Mouse (Mus musculus) heart, adult 2 months (tissue): ENCODE results near the gene Rab33b. TPM values are rescaled to one million over a fixed set of nuclear protein-coding genes. Genes with fewer than 3 reads are reported as not detected.

Experiments used
- DNase-seq, 2 experiments: peaks; one replicate each; pipeline ENCODE4 v3.0.0; 2021
- H3K27ac ChIP-seq: fragments of 200-600 bp; 2 replicates; pipeline ENCODE4 v1.8.1; 2022
- H3K27me3 ChIP-seq: fragments of 200-500 bp; 2 replicates; pipeline ENCODE4 v1.6.1; 2012; ENCODE audit warnings: mild to moderate bottlenecking, low read length, inconsistent platforms, mixed read lengths; ENCODE audit not compliant: control insufficient read depth, insufficient read depth
- H3K36me3 ChIP-seq: fragments of 200-500 bp; 2 replicates; pipeline ENCODE4 v1.6.1; 2012; ENCODE audit warnings: low read length, inconsistent platforms; ENCODE audit not compliant: control insufficient read depth, insufficient read depth
- H3K4me1 ChIP-seq: fragments of 200-500 bp; 2 replicates; pipeline ENCODE4 v1.6.1; 2011; ENCODE audit warnings: low read length; ENCODE audit not compliant: control insufficient read depth, insufficient read depth
- H3K4me3 ChIP-seq: fragments of 200-600 bp; 2 replicates; pipeline ENCODE4 v1.8.1; 2022
- H3K79me2 ChIP-seq: fragments of 200-500 bp; replicated peaks from 2 replicates; pipeline ENCODE4 v1.6.1; 2012; ENCODE audit warnings: mild to moderate bottlenecking, inconsistent platforms, low read length, moderate library complexity, mixed read lengths; ENCODE audit not compliant: control insufficient read depth, insufficient read depth
- H3K9ac ChIP-seq: fragments of 200-500 bp; 2 replicates; pipeline ENCODE4 v1.6.1; 2012; ENCODE audit warnings: low read depth, mild to moderate bottlenecking, control low read depth, inconsistent platforms, low read length, mixed read lengths
- CTCF ChIP-seq: fragments of 200-600 bp; IDR thresholded peaks from 2 replicates; pipeline ENCODE4 v1.8.1; 2022; ENCODE audit warnings: antibody characterized with exemption, mild to moderate bottlenecking, moderate library complexity
- EP300 ChIP-seq: fragments of 200-500 bp; IDR thresholded peaks from 2 replicates; pipeline ENCODE4 v1.6.1; 2011; ENCODE audit warnings: low read depth, low read length, control low read depth; ENCODE audit not compliant: insufficient read depth
- POLR2A ChIP-seq: fragments of 200-500 bp; IDR thresholded peaks from 2 replicates; pipeline ENCODE4 v1.6.1; 2011; ENCODE audit warnings: mild to moderate bottlenecking, low read depth, low read length, control low read depth; ENCODE audit not compliant: insufficient read depth
- WGBS: fragments of 180-500 bp; shearing (Covaris S2); methylation state at CpG from one replicate; pipeline ENCODE4 v1.1.7; 2018; 5-methylcytosine and 5-hydroxymethylcytosine counted together
- intact Hi-C: fragments of 180-260 bp; cut with DNase I; formaldehyde crosslinking; loops from one replicate; pipeline ENCODE4 v1.15.1; 2025
- polyA plus RNA-seq: library from polyadenylated mRNA; depleted of rRNA; stranded (reverse); fragments of >200 nt; gene quantifications from 2 replicates; pipeline ENCODE4 v1.2.3, GENCODE M21; 2012; rRNA removed
- total RNA-seq, 2 experiments: library from RNA; stranded (reverse); gene quantifications; 2 replicates each; pipeline ENCODE4 v1.2.3; 2021

The Rab33b gene
- total and polyA plus RNA-seq, 3 experiments = 3.9 to 10.7 (median 9.2) TPM

GRCm38 (mm10) chr3:51540659-51541058 lies 56.9 kb downstream of the Rab33b start:
- DNase-seq = no peak
- TF ChIP-seq CTCF (no peak), EP300 (no peak), POLR2A (no peak)
- intact Hi-C loops = no loop called here
- no peaks in the 10 kb centered on the region for H3K27me3 ChIP-seq
- no peaks in the 10 kb centered on the region; the same call in 1 of the 2 replicates for H3K4me1 ChIP-seq
- H3K79me2 ChIP-seq = no peaks in the 10 kb centered on the region; the same call in none of the 2 replicates
- H3K36me3 ChIP-seq = no peaks in the 10 kb centered on the region
- H3K27ac ChIP-seq = no peak overlapping the region
- 96% methylated on average over 9 of the region's 9 CpGs for WGBS
- H3K4me3 ChIP-seq = no peak overlapping the region
- H3K9ac ChIP-seq = no peak overlapping the region

GRCm38 (mm10) chr3:51544442-51545128 lies 60.9 kb downstream of the Rab33b start:
- no peak for DNase-seq
- TF ChIP-seq CTCF = no peak
- TF ChIP-seq EP300 = no peak
- TF ChIP-seq POLR2A = no peak
- WGBS = 94% methylated on average over 19 of the region's 19 CpGs
- no peaks in the 10 kb centered on the region for H3K27me3 ChIP-seq
- H3K9ac ChIP-seq = no peak overlapping the region
- peaks cover 5% of the 10 kb centered on the region for H3K36me3 ChIP-seq
- no peak overlapping the region for H3K27ac ChIP-seq
- H3K4me3 ChIP-seq = no peak overlapping the region
- intact Hi-C loops = no loop called here
- peaks cover 4% of the 10 kb centered on the region for H3K4me1 ChIP-seq
- peaks cover 1% of the 10 kb centered on the region for H3K79me2 ChIP-seq

Other genes starting within 250 kb of the Rab33b start
- gene Elf2, start 143.3 kb upstream of the Rab33b start, total RNA-seq = 10 to 100 TPM; 55.7 to 56.9 TPM
- gene Elf2, start 143.3 kb upstream of the Rab33b start, polyA plus RNA-seq = 25.6 and 38.1 TPM in 2 replicates
- gene Mgarp, start 87.2 kb upstream of the Rab33b start, total RNA-seq = under 1 TPM in 1 of 2 experiments, not detected in 1; 0.70 TPM
- 0.12 and 0.41 TPM in 2 replicates for gene Mgarp, start 87.2 kb upstream of the Rab33b start, polyA plus RNA-seq
- gene Ndufc1, start 74.9 kb upstream of the Rab33b start, total RNA-seq = 1,000 to 10,000 TPM; 1,555 to 1,819 TPM
- gene Ndufc1, start 74.9 kb upstream of the Rab33b start, polyA plus RNA-seq = 526 and 770 TPM in 2 replicates
- 10 to 100 TPM; 45.9 to 55.0 TPM for gene Naa15, start 68.8 kb upstream of the Rab33b start, total RNA-seq
- gene Naa15, start 68.8 kb upstream of the Rab33b start, polyA plus RNA-seq = 4.9 and 10.8 TPM in 2 replicates
- 10 to 100 TPM; 51.0 to 68.2 TPM for gene Setd7, start 77.0 kb downstream of the Rab33b start, total RNA-seq
- gene Setd7, start 77.0 kb downstream of the Rab33b start, polyA plus RNA-seq = 21.6 and 36.6 TPM in 2 replicates
- gene Mgst2, start 176.4 kb downstream of the Rab33b start, total RNA-seq = under 1 TPM; 0.43 to 0.60 TPM
- gene Mgst2, start 176.4 kb downstream of the Rab33b start, polyA plus RNA-seq = 0.06 and 1.4 TPM in 2 replicates